Mouse (Mus musculus) ES-E14 (cell line): ENCODE results near the gene Ank2.

Source experiments
- ZC3H11A ChIP-seq: IDR thresholded peaks from 2 replicates; pipeline ENCODE4 v1.6.1; 2012; ENCODE audit warnings: low read depth, mild to moderate bottlenecking, inconsistent platforms, low read length, borderline replicate concordance
- ZNF384 ChIP-seq: IDR thresholded peaks from 2 replicates; pipeline ENCODE4 v1.6.1; 2012; ENCODE audit warnings: low read depth, low read length, inconsistent platforms

- TF ChIP-seq ZNF384 (no peak), ZC3H11A (no peak)
Measured at GRCm38 (mm10) chr3:127071471-127071870, 427.7 kb downstream of the Ank2 start.
